Mouse (Mus musculus) effector memory CD4-positive, alpha-beta T cell, adult 7 months (primary cell): ENCODE measurements around the gene Ist1. TPM values are rescaled to one million over a fixed set of nuclear protein-coding genes. Genes with fewer than 3 reads are reported as not detected.

Experiments used
- polyA plus RNA-seq: library from polyadenylated mRNA; unstranded; fragments of 100-300 nt; shearing (Covaris generic); gene quantifications from one replicate; pipeline ENCODE4 v1.2.1, GENCODE M21; 2017

The Ist1 gene
- polyA plus RNA-seq = 150 TPM

GRCm38 (mm10) chr8:109693146-109693900 lies at the start of gene Ist1:
Gene Ist1, minus strand, starts transcription at chr8:109693260.

GRCm38 (mm10) chr8:109737237-109738048 lies 44.4 kb upstream of the Ist1 start, which contains the start of gene Atxn1l:
Gene Atxn1l, minus strand, starts transcription at chr8:109737739.

GRCm38 (mm10) chr8:109705320-109706075 lies 12.4 kb upstream of the Ist1 start, which contains the start of gene Zfp821:
Gene Zfp821, plus strand, starts transcription at chr8:109705546.

Other genes with a start within 250 kb of the Ist1 start
- 0.29 TPM for gene Pmfbp1, start 199.2 kb downstream of the Ist1 start, polyA plus RNA-seq
- gene Dhx38, start 127.4 kb downstream of the Ist1 start, polyA plus RNA-seq = 36.9 TPM
- 3.0 TPM for gene Txnl4b, start 127.4 kb downstream of the Ist1 start, polyA plus RNA-seq
- not detected for gene Hp, start 114.1 kb downstream of the Ist1 start, polyA plus RNA-seq
- gene Dhodh, start 84.6 kb downstream of the Ist1 start, polyA plus RNA-seq = 25.3 TPM
- gene Pkd1l3, start 78.7 kb downstream of the Ist1 start, polyA plus RNA-seq = 1.3 TPM
- 12.4 TPM for gene Zfp821, start 12.3 kb upstream of the Ist1 start, polyA plus RNA-seq
- 3.6 TPM for gene Atxn1l, start 44.5 kb upstream of the Ist1 start, polyA plus RNA-seq
- 54.0 TPM for gene Ap1g1, start 85.3 kb upstream of the Ist1 start, polyA plus RNA-seq
- 1.4 TPM for gene Phlpp2, start 175.3 kb upstream of the Ist1 start, polyA plus RNA-seq